Mouse (Mus musculus): Measurements from ENCODE around the gene Thpo. TPM values are rescaled to one million over a fixed set of nuclear protein-coding genes. Genes with fewer than 3 reads are reported as not detected.

Thpo gene
- total and polyA plus RNA-seq, 3 experiments = 0.08 to 1.0 (median 0.19) TPM

- H3K4me3 ChIP-seq (replicated peaks in 1 of 3; ENCODE audit: low read depth in 2 of 3, low read length in 2 of 3, poor library complexity in 1 of 3) = no peak overlapping the region
- in situ Hi-C loops (cut with MboI; ENCODE audit: low pct_ligation_motif_present, low pct_unique_long_range_greater_than_20kb, low sequenced_read_pairs) = no loop called here
- H3K79me2 ChIP-seq (replicated peaks; ENCODE audit: control insufficient read depth, extremely low read depth, insufficient read depth, poor library complexity, severe bottlenecking) = no peaks in the 10 kb centered on the region
- dilution Hi-C loops (cut with MboI; ENCODE audit: extremely low pct_ligation_motif_present, extremely low pct_unique_long_range_greater_than_20kb, low sequenced_read_pairs) = no loop called here
- no peak for DNase-seq (ENCODE audit: extremely low read depth)
- no peak overlapping the region for H3K4me2 ChIP-seq (ENCODE audit: insufficient read depth, low read depth, poor library complexity, severe bottlenecking)
- H3K9me3 ChIP-seq (replicated peaks; ENCODE audit: low read length) = no peaks in the 10 kb centered on the region
- TF ChIP-seq POLR2AphosphoS2 (IDR thresholded peaks at IDR 0.05; ENCODE audit: low read depth, low read length) (0 out of 2 replicates have a peak, but pooled peaks have one; percentile 40), CHD1 (IDR thresholded peaks at IDR 0.05; ENCODE audit: low read depth, low read length) (no peak)
- H3K9ac ChIP-seq (ENCODE audit: insufficient read depth, low read depth) = no peak overlapping the region
- no peaks in the 10 kb centered on the region for H3K27me3 ChIP-seq (replicated peaks)
- peaks cover 63 to 81% of the 10 kb centered on the region in 2 experiments for H3K36me3 ChIP-seq (replicated peaks in 1 of 2; ENCODE audit: control insufficient read depth in 1 of 2, insufficient read depth in 1 of 2, low read length in 1 of 2)
- peaks cover 0 to 33% of the 10 kb centered on the region in 2 experiments; a peak in 2 of 4 replicates for H3K4me1 ChIP-seq (ENCODE audit: control insufficient read depth in 1 of 2, insufficient read depth in 2 of 2)
- H3K27ac ChIP-seq (ENCODE audit: insufficient read depth, low read depth) = no peak overlapping the region
These were observed 43.5 kb downstream of the Thpo start for GRCm38 (mm10) chr16:20690774-20691173.

DNA sequence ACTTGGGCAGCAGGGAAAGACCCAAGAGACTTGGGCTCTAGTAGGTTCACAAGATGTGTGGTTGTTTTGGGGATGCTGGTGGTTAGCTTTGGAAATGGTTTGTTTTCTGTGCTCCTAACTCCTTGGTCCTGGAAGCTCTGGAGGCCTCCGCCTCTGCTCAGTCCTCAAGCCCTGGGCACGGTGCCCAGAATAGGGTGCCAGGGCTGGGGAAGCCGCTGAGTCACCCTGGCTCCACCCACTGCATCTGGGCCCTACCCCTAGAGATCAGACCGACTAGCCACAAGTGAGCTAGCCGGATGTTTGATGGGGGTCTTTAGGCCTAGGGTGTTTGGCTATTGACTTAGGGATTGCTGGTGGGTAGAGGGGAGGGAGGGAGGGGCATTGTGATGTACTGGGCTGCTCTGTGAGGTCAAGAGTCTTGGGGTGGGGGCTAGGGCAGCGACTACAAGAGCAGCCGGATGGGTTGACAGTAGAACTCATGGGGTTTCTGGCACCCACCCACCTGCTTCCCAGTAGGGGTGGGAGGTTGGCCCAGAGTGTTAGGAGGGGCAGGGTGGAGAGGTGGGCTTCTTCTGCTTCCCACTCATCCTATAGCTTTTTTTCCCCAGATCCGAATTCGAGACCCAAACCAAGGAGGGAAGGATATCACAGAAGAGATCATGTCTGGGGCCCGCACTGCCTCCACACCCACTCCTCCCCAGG lies 56.2 kb downstream of the Thpo start:
- Histone ChIP-seq H3K4me3 (replicated peaks in 1 of 3; ENCODE audit: low read depth in 2 of 3, low read length in 2 of 3, poor library complexity in 1 of 3) (no peak overlapping the region), H3K79me2 (replicated peaks; ENCODE audit: control insufficient read depth, extremely low read depth, insufficient read depth, poor library complexity, severe bottlenecking) (peaks cover 60% of the 10 kb centered on the region), H3K27me3 (replicated peaks) (no peaks in the 10 kb centered on the region), H3K9ac (ENCODE audit: insufficient read depth, low read depth) (no peak overlapping the region), H3K9me3 (replicated peaks; ENCODE audit: low read length) (no peaks in the 10 kb centered on the region), H3K4me1 (ENCODE audit: control insufficient read depth in 1 of 2, insufficient read depth in 2 of 2) (peaks cover 11 to 42% of the 10 kb centered on the region in 2 experiments), H3K27ac (ENCODE audit: insufficient read depth, low read depth) (no peak overlapping the region), H3K4me2 (ENCODE audit: insufficient read depth, low read depth, poor library complexity, severe bottlenecking) (no peak overlapping the region), H3K36me3 (replicated peaks in 1 of 2; ENCODE audit: control insufficient read depth in 1 of 2, insufficient read depth in 1 of 2, low read length in 1 of 2) (peaks cover 82 to 92% of the 10 kb centered on the region in 2 experiments)
- dilution Hi-C loops (cut with MboI; ENCODE audit: extremely low pct_ligation_motif_present, extremely low pct_unique_long_range_greater_than_20kb, low sequenced_read_pairs) = no loop called here
- in situ Hi-C loops (cut with MboI; ENCODE audit: low pct_ligation_motif_present, low pct_unique_long_range_greater_than_20kb, low sequenced_read_pairs) = no loop called here
- no peak for DNase-seq (ENCODE audit: extremely low read depth)
- TF ChIP-seq TCF12 (IDR thresholded peaks at IDR 0.05; ENCODE audit: low read depth, low read length) (no peak), CHD1 (IDR thresholded peaks at IDR 0.05; ENCODE audit: low read depth, low read length) (no peak), JUN (IDR thresholded peaks at IDR 0.05; ENCODE audit: insufficient read depth, low read depth, low read length) (no peak), SIN3A (IDR thresholded peaks at IDR 0.05; ENCODE audit: low read length) (no peak), KAT2A (IDR thresholded peaks at IDR 0.05; ENCODE audit: insufficient replicate concordance, low read length) (no peak), MYC (IDR thresholded peaks at IDR 0.05; ENCODE audit: low read depth, low read length) (no peak), ZC3H11A (IDR thresholded peaks at IDR 0.05; ENCODE audit: low read depth, low read length) (no peak), USF2 (conservative IDR thresholded peaks at IDR 0.05; ENCODE audit: low read depth, low read length) (no peak), UBTF (IDR thresholded peaks at IDR 0.05; ENCODE audit: low read depth, low read length) (no peak), ETS1 (conservative IDR thresholded peaks at IDR 0.05; ENCODE audit: low read depth, low read length) (no peak), NRF1 (IDR thresholded peaks at IDR 0.05; ENCODE audit: low read depth, low read length) (no peak), MAX (IDR thresholded peaks at IDR 0.05; ENCODE audit: low read length) (no peak), ZNF384 (IDR thresholded peaks at IDR 0.05; ENCODE audit: low read depth, low read length) (no peak), ZMIZ1 (IDR thresholded peaks at IDR 0.05; ENCODE audit: low read depth, low read length) (no peak), MAZ (IDR thresholded peaks at IDR 0.05; ENCODE audit: low read depth, low read length) (no peak), E2F4 (IDR thresholded peaks at IDR 0.05; ENCODE audit: insufficient replicate concordance, low read depth, low read length) (no peak), SMC3 (IDR thresholded peaks at IDR 0.05; ENCODE audit: low read depth, low read length) (no peak), ZKSCAN1 (IDR thresholded peaks at IDR 0.05; ENCODE audit: borderline replicate concordance, low read depth, low read length) (no peak), EP300 (IDR thresholded peaks at IDR 0.05; ENCODE audit: low read length) (no peak), BHLHE40 (IDR thresholded peaks at IDR 0.05; ENCODE audit: low read depth, low read length) (no peak)
